In genomic region chr11:69565131-69565530, GRCm38 (mm10) we compare ENCODE assay signal across 28 mouse cellular contexts. TPM values are rescaled to one million over a fixed set of nuclear protein-coding genes. Genes with fewer than 3 reads are reported as not detected.
DNase-seq lines count a peak whose midpoint lies in the region; ATAC-seq and TF ChIP-seq lines count a peak whose summit lies in the region.
"Had no signal": no experiment of that assay in that cellular context is flagged by ENCODE, and none has a peak within 500 bp of the region (broad histone marks: within the 10 kb centered on the region; RNA-seq: fewer than 3 reads in every experiment).

No protein-coding gene starts in this region.

- H3K4me3 ChIP-seq in kidney, adult 2 months (ENCODE audit: insufficient read depth, low read depth, low read length) = no peak overlapping the region
- H3K4me3 ChIP-seq in lung, embryonic 14.5 days (ENCODE audit: low read depth, low read length) = no peak overlapping the region
- H3K4me3 ChIP-seq in lung, adult 2 months (replicated peaks; ENCODE audit: extremely low read depth, low read depth, low read length) = no peak overlapping the region
- no peak overlapping the region for H3K4me3 ChIP-seq in limb, embryonic 10.5 days
- H3K4me3 ChIP-seq: forebrain, embryonic 15.5 days; heart, embryonic 12.5 days; neural tube, embryonic 12.5 days had no signal

- H3K4me1 ChIP-seq in kidney, adult 2 months (ENCODE audit: control insufficient read depth, insufficient read depth, low read length) = no peaks in the 10 kb centered on the region; the same call in 1 of the 2 replicates
- no peaks in the 10 kb centered on the region for H3K4me1 ChIP-seq in lung, embryonic 14.5 days (ENCODE audit: insufficient read depth)
- no peaks in the 10 kb centered on the region for H3K4me1 ChIP-seq in lung, adult 2 months (ENCODE audit: control insufficient read depth, insufficient read depth, low read length)
- H3K4me1 ChIP-seq in limb, embryonic 10.5 days = peaks cover 60% of the 10 kb centered on the region

- H3K9ac ChIP-seq in lung, embryonic 14.5 days = no peak overlapping the region
- H3K9ac ChIP-seq: forebrain, embryonic 15.5 days; heart, embryonic 12.5 days; liver, postnatal 0 days; neural tube, embryonic 12.5 days had no signal

- no peak overlapping the region for H3K4me2 ChIP-seq in lung, embryonic 14.5 days
- H3K4me2 ChIP-seq: forebrain, embryonic 15.5 days; heart, embryonic 12.5 days; liver, embryonic 11.5 days; midbrain, embryonic 11.5 days; neural tube, embryonic 12.5 days had no signal

- TF ChIP-seq POLR2A in kidney, adult 2 months (IDR thresholded peaks at IDR 0.05; ENCODE audit: low read depth, low read length) = no peak
- no peak for TF ChIP-seq POLR2A in lung, adult 2 months (IDR thresholded peaks at IDR 0.05; ENCODE audit: borderline replicate concordance, extremely low read depth, low read depth, low read length)

- H3K9me3 ChIP-seq in lung, embryonic 14.5 days (ENCODE audit: low read depth, low read length) = no peaks in the 10 kb centered on the region
- H3K9me3 ChIP-seq in limb, embryonic 10.5 days (replicated peaks) = no peaks in the 10 kb centered on the region
- H3K9me3 ChIP-seq: forebrain, embryonic 15.5 days; heart, embryonic 12.5 days; neural tube, embryonic 12.5 days had no signal

- no peak for TF ChIP-seq CTCF in kidney, adult 2 months (conservative IDR thresholded peaks at IDR 0.05; ENCODE audit: insufficient read depth, insufficient read length, low read depth, low read length)
- TF ChIP-seq CTCF in lung, embryonic 14.5 days (IDR thresholded peaks at IDR 0.05; ENCODE audit: low read depth) = no peak
- TF ChIP-seq CTCF in lung, adult 2 months (IDR thresholded peaks at IDR 0.05; ENCODE audit: insufficient read depth, low read length) = no peak

- no peaks in the 10 kb centered on the region for H3K27me3 ChIP-seq in kidney, adult 2 months (replicated peaks; ENCODE audit: control insufficient read depth, insufficient read depth, low read length)
- H3K27me3 ChIP-seq in lung, embryonic 14.5 days (ENCODE audit: insufficient read depth, low read length) = no peaks in the 10 kb centered on the region
- H3K27me3 ChIP-seq in limb, embryonic 10.5 days (ENCODE audit: low read depth, poor library complexity, severe bottlenecking) = no peaks in the 10 kb centered on the region
- H3K27me3 ChIP-seq: forebrain, embryonic 15.5 days; heart, embryonic 12.5 days; neural tube, embryonic 12.5 days had no signal

- peaks cover 1% of the 10 kb centered on the region; the same call in 1 of the 2 replicates for H3K36me3 ChIP-seq in kidney, adult 2 months (ENCODE audit: control insufficient read depth, insufficient read depth, low read length)
- H3K36me3 ChIP-seq in lung, embryonic 14.5 days (ENCODE audit: insufficient read depth) = peaks cover 54% of the 10 kb centered on the region
- peaks cover 82% of the 10 kb centered on the region for H3K36me3 ChIP-seq in limb, embryonic 10.5 days

- ATAC-seq in lung, embryonic 14.5 days (ENCODE audit: insufficient read depth) = no peak
- ATAC-seq: activated CD4-positive, CD25-positive, alpha-beta regulatory T cell, adult 4 months; CD4-positive, CD25-positive, alpha-beta regulatory T cell, adult 4 months; forebrain, embryonic 15.5 days; hindbrain, embryonic 16.5 days; liver, postnatal 0 days; midbrain, embryonic 16.5 days had no signal

- H3K27ac ChIP-seq in kidney, adult 2 months (ENCODE audit: insufficient read depth, low read depth, low read length) = no peak overlapping the region
- no peak overlapping the region for H3K27ac ChIP-seq in lung, embryonic 14.5 days (ENCODE audit: low read depth)
- H3K27ac ChIP-seq in limb, embryonic 10.5 days = peak overlapping the region; percentile 97
- H3K27ac ChIP-seq: forebrain, embryonic 15.5 days; neural tube, embryonic 12.5 days; stomach, postnatal 0 days had no signal

- DNase-seq in kidney, adult 2 months = peak; percentile 15
- no peak for DNase-seq in kidney, postnatal 4 days
- DNase-seq in lung, embryonic 14.5 days = peak; percentile 67
- no peak for DNase-seq in lung, adult 2 months
- DNase-seq in limb, embryonic 10.5 days (ENCODE audit: low spot score) = no peak
- DNase-seq in lung, postnatal 25 days (ENCODE audit: low spot score) = peak; percentile 9
- no peak for DNase-seq in heart, adult 9 months (ENCODE audit: low spot score in 2 of 2)
- DNase-seq: adrenal gland, adult 2 months; cerebellum, adult 2 months; cerebellum, postnatal 14 days; gastrocnemius, postnatal 25 days; heart, adult 11 months; kidney, adult 8-10 months; kidney, postnatal 10 days; liver, postnatal 0 days; right cerebral cortex, postnatal 4 days; thymus, adult 18-20 months; thymus, postnatal 25 days had no signal

- 64% methylated on average over 8 of the region's 8 CpGs for WGBS in kidney, adult 2 months
- WGBS in lung, embryonic 14.5 days = 57% methylated on average over 8 of the region's 8 CpGs
- 63% methylated on average over 8 of the region's 8 CpGs for WGBS in lung, adult 2 months
- WGBS in limb, embryonic 10.5 days = 55% methylated on average over 8 of the region's 8 CpGs

RNA-seq across cellular contexts. Expression of gene Efnb3, which starts 5.1 kb away (rescaled TPM):
- polyA plus RNA-seq in kidney, adult 2 months (2012; rRNA removed) = 0.81 and 0.84 TPM in 2 replicates
- 2.8 and 3.3 TPM in 2 replicates for polyA plus RNA-seq in lung, embryonic 14.5 days (2014; fragmentation: Nextera tagmentation; extraction: Ambion mirVana)
- 0.88 and 1.0 TPM in 2 replicates for polyA plus RNA-seq in lung, adult 2 months (2012; rRNA removed)
- 44.2 and 55.2 TPM in 2 replicates for polyA plus RNA-seq in limb, embryonic 10.5 days (2016; fragmentation: Nextera tagmentation; extraction: Ambion mirVana)

RNA-seq across cellular contexts. Expression of gene Wrap53, which starts 14.9 kb away (rescaled TPM):
- 19.8 and 20.7 TPM in 2 replicates for polyA plus RNA-seq in kidney, adult 2 months (2012; rRNA removed)
- 27.1 and 33.6 TPM in 2 replicates for polyA plus RNA-seq in lung, embryonic 14.5 days (2014; fragmentation: Nextera tagmentation; extraction: Ambion mirVana)
- 11.9 and 15.0 TPM in 2 replicates for polyA plus RNA-seq in lung, adult 2 months (2012; rRNA removed)
- 52.3 and 52.8 TPM in 2 replicates for polyA plus RNA-seq in limb, embryonic 10.5 days (2016; fragmentation: Nextera tagmentation; extraction: Ambion mirVana)

RNA-seq across cellular contexts. Expression of gene Trp53, which starts 15.0 kb away (rescaled TPM):
- 48.5 and 55.0 TPM in 2 replicates for polyA plus RNA-seq in kidney, adult 2 months (2012; rRNA removed)
- polyA plus RNA-seq in lung, embryonic 14.5 days (2014; fragmentation: Nextera tagmentation; extraction: Ambion mirVana) = 178 and 202 TPM in 2 replicates
- 66.8 and 75.0 TPM in 2 replicates for polyA plus RNA-seq in lung, adult 2 months (2012; rRNA removed)
- polyA plus RNA-seq in limb, embryonic 10.5 days (2016; fragmentation: Nextera tagmentation; extraction: Ambion mirVana) = 243 and 267 TPM in 2 replicates

RNA-seq across cellular contexts. Expression of gene Dnah2, which starts 16.2 kb away (rescaled TPM):
- 0.50 and 0.73 TPM in 2 replicates for polyA plus RNA-seq in kidney, adult 2 months (2012; rRNA removed)
- polyA plus RNA-seq in lung, embryonic 14.5 days (2014; fragmentation: Nextera tagmentation; extraction: Ambion mirVana) = 0.58 and 1.9 TPM in 2 replicates
- 3.1 TPM in 2 replicates for polyA plus RNA-seq in lung, adult 2 months (2012; rRNA removed)
- 1.0 and 1.3 TPM in 2 replicates for polyA plus RNA-seq in limb, embryonic 10.5 days (2016; fragmentation: Nextera tagmentation; extraction: Ambion mirVana)

RNA-seq across cellular contexts. Expression of gene Atp1b2, which starts 40.6 kb away (rescaled TPM):
- 20.0 and 22.5 TPM in 2 replicates for polyA plus RNA-seq in kidney, adult 2 months (2012; rRNA removed)
- polyA plus RNA-seq in lung, embryonic 14.5 days (2014; fragmentation: Nextera tagmentation; extraction: Ambion mirVana) = 6.9 and 9.8 TPM in 2 replicates
- polyA plus RNA-seq in lung, adult 2 months (2012; rRNA removed) = 8.4 and 15.9 TPM in 2 replicates
- polyA plus RNA-seq in limb, embryonic 10.5 days (2016; fragmentation: Nextera tagmentation; extraction: Ambion mirVana) = 1.5 TPM in 2 replicates
- polyA plus RNA-seq: CD4-positive, CD25-positive, alpha-beta regulatory T cell, adult 4 months had no signal

Comparison
In these comparisons a context has a peak if more than half of its experiments do, and no peak if none do; other contexts are left out.
1. DNase-seq: peak in kidney, adult 2 months (single experiment), lung, embryonic 14.5 days (single experiment) and lung, postnatal 25 days (single experiment); none in kidney, postnatal 4 days (0 of 2), lung, adult 2 months (single experiment), limb, embryonic 10.5 days (single experiment) and heart, adult 9 months (0 of 2).
2. RNA of gene Efnb3, which starts 5.1 kb away (polyA plus RNA-seq): 44.2 to 55.2 TPM in limb, embryonic 10.5 days; 2.8 to 3.3 TPM in lung, embryonic 14.5 days, 0.88 to 1.0 TPM in lung, adult 2 months and 0.81 to 0.84 TPM in kidney, adult 2 months; every median in the first group is over 10 times any median in the second.